Mouse (Mus musculus) central nervous system, embryonic 11.5 days (tissue): ENCODE data around the gene Csf3r. TPM values are rescaled to one million over a fixed set of nuclear protein-coding genes. Genes with fewer than 3 reads are reported as not detected.

Source experiments
- polyA plus RNA-seq: library from polyadenylated mRNA; depleted of rRNA; stranded (reverse); fragments of >200 nt; gene quantifications from 2 replicates; pipeline ENCODE4 v1.2.3, GENCODE M21; 2012; rRNA removed

Csf3r gene
- 0.80 and 0.89 TPM in 2 replicates for polyA plus RNA-seq

DNA sequence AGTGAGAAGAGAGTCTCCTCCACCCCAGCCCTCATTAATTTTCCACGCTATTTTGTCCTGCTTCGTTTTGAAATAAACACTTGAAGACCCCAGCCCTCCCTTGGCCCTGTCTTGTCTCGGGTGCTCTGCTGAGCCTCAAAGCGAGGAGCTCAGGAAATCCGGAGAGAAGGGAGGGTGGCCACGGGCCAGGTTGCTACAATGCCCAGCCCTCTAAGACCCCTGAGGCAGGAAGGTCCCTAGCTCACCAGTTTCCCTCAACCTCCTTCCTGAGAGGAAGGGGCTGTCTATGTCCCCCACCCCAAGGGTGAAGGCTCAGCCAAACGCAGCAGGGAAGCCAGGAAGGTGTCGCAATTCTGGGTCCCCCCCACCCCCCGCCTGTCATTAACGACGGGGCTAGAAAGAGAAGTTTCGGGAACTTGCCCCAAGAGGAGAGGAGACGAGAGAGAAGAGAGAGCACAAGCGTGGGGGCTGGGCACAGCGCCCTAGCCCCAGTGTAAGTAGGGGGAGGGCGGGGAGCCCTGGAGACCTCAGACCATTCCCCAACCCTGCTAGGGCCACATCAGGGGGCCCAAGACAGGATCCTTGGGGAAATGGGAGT, at the start of gene Csf3r:
Gene Csf3r (plus strand): TSS at position 248 of the 598 bp plus-strand sequence.

DNA sequence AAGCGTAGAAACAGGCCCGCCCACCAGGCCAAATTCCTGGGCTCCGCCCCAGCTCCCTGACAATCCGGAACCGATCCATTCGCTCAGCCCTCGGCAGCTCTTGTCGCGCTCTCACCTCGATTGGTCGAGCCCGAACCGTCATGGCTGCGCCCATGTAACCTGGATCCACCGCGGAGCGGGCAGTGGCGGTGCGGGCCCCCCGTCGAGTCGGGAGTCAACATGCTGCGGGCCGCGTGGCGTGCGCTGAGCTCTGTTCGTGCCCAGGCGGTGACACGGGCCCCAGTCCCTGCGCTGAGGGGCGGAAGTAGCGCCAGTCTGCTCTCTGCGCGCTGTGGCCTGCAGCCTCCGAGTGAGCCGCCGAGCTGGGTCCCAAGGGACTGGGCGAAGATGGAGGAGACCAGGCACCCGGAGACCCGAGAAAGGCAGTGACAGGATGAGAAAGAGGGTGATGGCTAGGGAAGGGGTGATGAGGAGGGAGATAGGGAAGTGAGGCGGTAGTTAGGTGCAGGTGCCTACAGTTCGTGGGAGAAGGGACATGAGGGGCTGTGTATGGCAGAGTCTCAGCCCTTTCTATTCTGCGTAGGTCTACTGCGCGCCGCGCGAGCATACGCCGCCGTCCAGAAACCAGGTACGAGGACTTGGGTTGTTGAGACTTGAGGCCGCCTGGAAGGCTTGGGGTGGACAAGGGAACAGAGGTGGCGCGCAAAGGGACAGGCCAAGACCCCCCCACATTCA, 22.7 kb downstream of the Csf3r start, which contains the start of gene Mrps15:
Gene Mrps15 (plus strand): TSS at position 75 of the 735 bp plus-strand sequence.

DNA sequence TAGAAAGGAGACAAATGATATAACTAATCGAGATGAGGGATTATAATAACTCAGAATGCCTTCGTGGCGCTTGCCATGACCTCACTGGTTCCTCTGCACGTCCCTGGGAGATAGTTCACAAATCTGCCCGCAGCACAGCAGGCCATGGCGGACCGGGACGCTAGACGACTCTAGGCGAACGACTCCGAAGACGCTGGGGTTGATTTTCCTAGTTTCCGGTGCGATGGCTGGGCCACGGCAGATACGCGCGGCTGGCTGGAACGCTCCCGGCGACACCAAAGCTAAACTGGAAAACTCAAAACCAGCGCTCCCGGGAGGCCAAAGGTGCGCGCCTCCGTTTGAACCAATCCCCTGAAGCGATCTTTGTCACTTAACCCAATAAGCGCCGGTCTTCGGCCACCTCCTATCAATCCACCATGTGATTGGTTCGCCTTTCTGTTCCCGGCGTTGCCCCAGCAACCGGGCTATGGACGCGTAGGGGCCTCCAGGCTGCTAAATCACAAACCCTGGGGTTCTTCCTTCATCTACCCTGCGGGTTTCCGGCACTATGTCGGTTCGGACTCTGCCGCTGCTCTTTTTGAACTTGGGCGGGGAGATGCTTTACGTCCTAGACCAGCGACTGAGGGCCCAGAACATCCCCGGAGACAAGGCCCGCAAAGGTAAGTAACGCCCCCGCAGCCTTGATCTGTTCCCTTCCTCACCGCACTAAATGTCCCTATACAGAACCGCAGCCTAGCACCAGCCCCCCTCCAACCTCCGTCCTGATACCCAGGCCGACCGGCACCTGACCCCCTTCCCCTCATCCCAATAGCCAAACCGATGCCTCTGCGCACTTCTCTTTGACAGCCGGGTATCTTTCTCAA, 34.0 kb downstream of the Csf3r start, which contains the start of gene Oscp1:
Gene Oscp1 (plus strand): TSS at position 432 of the 863 bp plus-strand sequence.

Other genes with a start within 250 kb of the Csf3r start
- 90.6 and 93.7 TPM in 2 replicates for gene Mrps15, start 22.4 kb downstream of the Csf3r start, polyA plus RNA-seq
- gene Oscp1, start 34.0 kb downstream of the Csf3r start, polyA plus RNA-seq: 10.7 and 11.7 TPM in 2 replicates
- 28.7 and 37.4 TPM in 2 replicates for gene Lsm10, start 72.1 kb downstream of the Csf3r start, polyA plus RNA-seq
- gene Stk40, start 79.4 kb downstream of the Csf3r start, polyA plus RNA-seq: 28.2 and 29.0 TPM in 2 replicates
- 36.8 and 51.1 TPM in 2 replicates for gene Eva1b, start 123.2 kb downstream of the Csf3r start, polyA plus RNA-seq
- gene Sh3d21, start 138.9 kb downstream of the Csf3r start, polyA plus RNA-seq: 1.6 and 2.6 TPM in 2 replicates
- gene Thrap3, start 178.2 kb downstream of the Csf3r start, polyA plus RNA-seq: 199 and 213 TPM in 2 replicates
- 143 and 628 TPM in 2 replicates for gene Map7d1, start 231.8 kb downstream of the Csf3r start, polyA plus RNA-seq
- 101 and 109 TPM in 2 replicates for gene Trappc3, start 237.8 kb downstream of the Csf3r start, polyA plus RNA-seq